ENCODE assay signal across 21 mouse cellular contexts in genomic region chr7:65489195-65489594, GRCm38 (mm10). TPM values are rescaled to one million over a fixed set of nuclear protein-coding genes. Genes with fewer than 3 reads are reported as not detected.
A peak's percentile ranks its signal among the peaks of the same experiment; 100 is the strongest.
DNase-seq lines count a peak whose midpoint lies in the region; ATAC-seq and TF ChIP-seq lines count a peak whose summit lies in the region.
"Had no signal": no experiment of that assay in that cellular context is flagged by ENCODE, and none has a peak within 500 bp of the region (broad histone marks: within the 10 kb centered on the region; RNA-seq: fewer than 3 reads in every experiment).

No protein-coding gene starts in this region.

- peak; percentile 53; the same call in 1 of the 2 replicates for ATAC-seq in hindbrain, embryonic 14.5 days (ENCODE audit: low FRiP score)
- ATAC-seq in hindbrain, embryonic 13.5 days (ENCODE audit: low FRiP score) = no peak
- ATAC-seq in hindbrain, embryonic 16.5 days = peak; percentile 56
- ATAC-seq in hindbrain, embryonic 11.5 days (ENCODE audit: low FRiP score) = no peak
- ATAC-seq in neural tube, embryonic 13.5 days (ENCODE audit: low read depth) = no peak
- ATAC-seq in neural tube, embryonic 15.5 days (ENCODE audit: low FRiP score) = no peak
- ATAC-seq: forebrain, embryonic 14.5 days had no signal

- WGBS in hindbrain, embryonic 14.5 days = 75% methylated on average over 6 of the region's 6 CpGs
- 77% methylated on average over 6 of the region's 6 CpGs for WGBS in hindbrain, embryonic 13.5 days
- WGBS in hindbrain, embryonic 16.5 days = 77% methylated on average over 6 of the region's 6 CpGs
- WGBS in hindbrain, embryonic 11.5 days = 93% methylated on average over 6 of the region's 6 CpGs
- 82% methylated on average over 6 of the region's 6 CpGs for WGBS in neural tube, embryonic 13.5 days
- 78% methylated on average over 6 of the region's 6 CpGs for WGBS in neural tube, embryonic 15.5 days

- H3K27me3 ChIP-seq in hindbrain, embryonic 14.5 days (ENCODE audit: control insufficient read depth, insufficient read depth, low read length) = no peaks in the 10 kb centered on the region
- H3K27me3 ChIP-seq in hindbrain, embryonic 13.5 days = no peaks in the 10 kb centered on the region
- no peaks in the 10 kb centered on the region for H3K27me3 ChIP-seq in hindbrain, embryonic 16.5 days (replicated peaks; ENCODE audit: control insufficient read depth, insufficient read depth, low read length)
- H3K27me3 ChIP-seq in hindbrain, embryonic 11.5 days (ENCODE audit: control insufficient read depth, insufficient read depth, low read length) = no peaks in the 10 kb centered on the region
- H3K27me3 ChIP-seq in neural tube, embryonic 13.5 days = no peaks in the 10 kb centered on the region
- H3K27me3 ChIP-seq in neural tube, embryonic 15.5 days (replicated peaks) = no peaks in the 10 kb centered on the region
- H3K27me3 ChIP-seq: embryonic facial prominence, embryonic 13.5 days; embryonic facial prominence, embryonic 15.5 days; forebrain, embryonic 12.5 days had no signal

- no peak for TF ChIP-seq CTCF in layer of hippocampus, adult 2 months (conservative IDR thresholded peaks at IDR 0.05)

- H3K27ac ChIP-seq in hindbrain, embryonic 14.5 days = peak overlapping the region; percentile 10; the same call in 1 of the 2 replicates
- H3K27ac ChIP-seq in hindbrain, embryonic 13.5 days = no peak overlapping the region
- H3K27ac ChIP-seq in hindbrain, embryonic 16.5 days (ENCODE audit: low read depth, low read length) = no peak overlapping the region
- no peak overlapping the region for H3K27ac ChIP-seq in hindbrain, embryonic 11.5 days (ENCODE audit: low read depth, low read length)
- peak overlapping the region; percentile 66 for H3K27ac ChIP-seq in layer of hippocampus, adult 2 months
- 0 out of 2 replicates have a peak overlapping the region, but pooled peaks have one; percentile 3 for H3K27ac ChIP-seq in neural tube, embryonic 13.5 days (replicated peaks)
- no peak overlapping the region for H3K27ac ChIP-seq in neural tube, embryonic 15.5 days (replicated peaks)
- H3K27ac ChIP-seq: embryonic facial prominence, embryonic 13.5 days; embryonic facial prominence, embryonic 15.5 days; forebrain, embryonic 10.5 days; forebrain, embryonic 12.5 days had no signal

- no peak overlapping the region for H3K4me3 ChIP-seq in hindbrain, embryonic 14.5 days (replicated peaks; ENCODE audit: low read length)
- H3K4me3 ChIP-seq in hindbrain, embryonic 13.5 days = no peak overlapping the region
- H3K4me3 ChIP-seq in hindbrain, embryonic 16.5 days (ENCODE audit: low read length) = no peak overlapping the region
- no peak overlapping the region for H3K4me3 ChIP-seq in hindbrain, embryonic 11.5 days (ENCODE audit: low read depth, low read length)
- no peak overlapping the region for H3K4me3 ChIP-seq in layer of hippocampus, adult 2 months
- H3K4me3 ChIP-seq in neural tube, embryonic 13.5 days = no peak overlapping the region
- no peak overlapping the region for H3K4me3 ChIP-seq in neural tube, embryonic 15.5 days (replicated peaks)
- H3K4me3 ChIP-seq: embryonic facial prominence, embryonic 13.5 days; embryonic facial prominence, embryonic 15.5 days; erythroblast, embryonic 14.5 days; forebrain, embryonic 10.5 days; forebrain, embryonic 12.5 days had no signal

- no peaks in the 10 kb centered on the region for H3K9me3 ChIP-seq in hindbrain, embryonic 14.5 days (ENCODE audit: control insufficient read depth, low read length)
- no peaks in the 10 kb centered on the region for H3K9me3 ChIP-seq in hindbrain, embryonic 13.5 days
- H3K9me3 ChIP-seq in hindbrain, embryonic 16.5 days (ENCODE audit: control insufficient read depth, low read length) = no peaks in the 10 kb centered on the region
- no peaks in the 10 kb centered on the region for H3K9me3 ChIP-seq in hindbrain, embryonic 11.5 days (ENCODE audit: control insufficient read depth, low read length)
- H3K9me3 ChIP-seq in neural tube, embryonic 13.5 days = no peaks in the 10 kb centered on the region
- no peaks in the 10 kb centered on the region for H3K9me3 ChIP-seq in neural tube, embryonic 15.5 days (replicated peaks)
- H3K9me3 ChIP-seq: embryonic facial prominence, embryonic 13.5 days; embryonic facial prominence, embryonic 15.5 days; forebrain, embryonic 10.5 days; forebrain, embryonic 12.5 days had no signal

- no peaks in the 10 kb centered on the region; the same call in 1 of the 2 replicates for H3K36me3 ChIP-seq in hindbrain, embryonic 14.5 days (replicated peaks; ENCODE audit: control insufficient read depth, insufficient read depth)
- no peaks in the 10 kb centered on the region for H3K36me3 ChIP-seq in hindbrain, embryonic 13.5 days
- H3K36me3 ChIP-seq in hindbrain, embryonic 16.5 days (ENCODE audit: control insufficient read depth, insufficient read depth, low read length) = no peaks in the 10 kb centered on the region
- H3K36me3 ChIP-seq in hindbrain, embryonic 11.5 days (ENCODE audit: control insufficient read depth, insufficient read depth, low read length) = no peaks in the 10 kb centered on the region
- no peaks in the 10 kb centered on the region for H3K36me3 ChIP-seq in neural tube, embryonic 13.5 days
- H3K36me3 ChIP-seq in neural tube, embryonic 15.5 days = no peaks in the 10 kb centered on the region
- H3K36me3 ChIP-seq: embryonic facial prominence, embryonic 13.5 days; embryonic facial prominence, embryonic 15.5 days; forebrain, embryonic 10.5 days; forebrain, embryonic 12.5 days had no signal

- no peaks in the 10 kb centered on the region; the same call in 1 of the 2 replicates for H3K4me1 ChIP-seq in hindbrain, embryonic 14.5 days (replicated peaks; ENCODE audit: control insufficient read depth, insufficient read depth, low read length)
- peaks cover 12% of the 10 kb centered on the region for H3K4me1 ChIP-seq in hindbrain, embryonic 13.5 days (replicated peaks)
- H3K4me1 ChIP-seq in hindbrain, embryonic 16.5 days (ENCODE audit: control insufficient read depth, insufficient read depth, low read depth, low read length) = peaks cover 6% of the 10 kb centered on the region; the same call in 1 of the 2 replicates
- H3K4me1 ChIP-seq in hindbrain, embryonic 11.5 days (replicated peaks; ENCODE audit: control insufficient read depth, insufficient read depth, low read length) = no peaks in the 10 kb centered on the region
- H3K4me1 ChIP-seq in neural tube, embryonic 13.5 days (replicated peaks) = peaks cover 8% of the 10 kb centered on the region
- H3K4me1 ChIP-seq in neural tube, embryonic 15.5 days = 0 out of 2 replicates have a peak, but pooled peaks cover 5% of the 10 kb centered on the region

- no peak overlapping the region for H3K4me2 ChIP-seq in hindbrain, embryonic 14.5 days (replicated peaks)
- no peak overlapping the region for H3K4me2 ChIP-seq in hindbrain, embryonic 13.5 days
- no peak overlapping the region for H3K4me2 ChIP-seq in hindbrain, embryonic 16.5 days (ENCODE audit: low read length)
- H3K4me2 ChIP-seq in hindbrain, embryonic 11.5 days (replicated peaks; ENCODE audit: low read depth, low read length) = no peak overlapping the region
- H3K4me2 ChIP-seq in neural tube, embryonic 13.5 days = no peak overlapping the region
- H3K4me2 ChIP-seq in neural tube, embryonic 15.5 days = no peak overlapping the region
- H3K4me2 ChIP-seq: embryonic facial prominence, embryonic 13.5 days; embryonic facial prominence, embryonic 15.5 days; forebrain, embryonic 12.5 days had no signal

- DNase-seq in hindbrain, embryonic 14.5 days (ENCODE audit: low spot score) = peak; percentile 46
- no peak for DNase-seq in hindbrain, embryonic 11.5 days (ENCODE audit: low spot score)
- DNase-seq in layer of hippocampus, adult 2 months (ENCODE audit: low spot score in 2 of 2) = no peak
- no peak for DNase-seq in layer of hippocampus, postnatal 14 days (ENCODE audit: low spot score in 2 of 2)
- DNase-seq: adrenal gland, adult 2 months; adrenal gland, postnatal 10 days; adrenal gland, postnatal 25 days; cerebellum, adult 11 months; cerebellum, adult 8-10 months; embryo, embryonic 11 days had no signal

- H3K9ac ChIP-seq in hindbrain, embryonic 14.5 days = no peak overlapping the region
- H3K9ac ChIP-seq in hindbrain, embryonic 13.5 days = no peak overlapping the region
- no peak overlapping the region for H3K9ac ChIP-seq in hindbrain, embryonic 16.5 days (ENCODE audit: low read depth, low read length)
- no peak overlapping the region for H3K9ac ChIP-seq in hindbrain, embryonic 11.5 days (ENCODE audit: low read depth, low read length)
- H3K9ac ChIP-seq in neural tube, embryonic 13.5 days = no peak overlapping the region
- no peak overlapping the region for H3K9ac ChIP-seq in neural tube, embryonic 15.5 days (replicated peaks)
- H3K9ac ChIP-seq: embryonic facial prominence, embryonic 13.5 days; embryonic facial prominence, embryonic 15.5 days; forebrain, embryonic 12.5 days had no signal

RNA-seq across cellular contexts. Expression of gene Tjp1, which starts 38.4 kb away (rescaled TPM):
- 30.4 and 33.2 TPM in 2 replicates for polyA plus RNA-seq in hindbrain, embryonic 14.5 days (2014; fragmentation: Nextera tagmentation; extraction: Ambion mirVana)
- polyA plus RNA-seq in hindbrain, embryonic 13.5 days (2015; fragmentation: Nextera tagmentation; extraction: Ambion mirVana) = 26.1 and 29.4 TPM in 2 replicates
- 24.5 and 29.1 TPM in 2 replicates for polyA plus RNA-seq in hindbrain, embryonic 16.5 days (2015; fragmentation: Nextera tagmentation; extraction: Ambion mirVana)
- 17.4 and 22.8 TPM in 2 replicates for polyA plus RNA-seq in hindbrain, embryonic 11.5 days (2014; fragmentation: Nextera tagmentation; extraction: Ambion mirVana)
- total RNA-seq in layer of hippocampus, adult 2 months (2021) = 100 to 1,000 TPM; 141 to 174 TPM
- 100 to 1,000 TPM; 126 to 134 TPM for total RNA-seq in layer of hippocampus, postnatal 14 days (2021)
- polyA plus RNA-seq in neural tube, embryonic 13.5 days (2015; fragmentation: Nextera tagmentation; extraction: Ambion mirVana) = 25.2 and 31.2 TPM in 2 replicates
- polyA plus RNA-seq in neural tube, embryonic 15.5 days (2015; fragmentation: Nextera tagmentation; extraction: Ambion mirVana) = 26.3 and 29.7 TPM in 2 replicates
- total RNA-seq: MEL had no signal

Comparison
In these comparisons a context has a peak if more than half of its experiments do, and no peak if none do; other contexts are left out.
1. ATAC-seq: peak in hindbrain, embryonic 14.5 days (single experiment) and hindbrain, embryonic 16.5 days (single experiment); none in hindbrain, embryonic 13.5 days (single experiment), hindbrain, embryonic 11.5 days (single experiment), neural tube, embryonic 13.5 days (single experiment) and neural tube, embryonic 15.5 days (single experiment).
2. H3K27ac ChIP-seq: peak in hindbrain, embryonic 14.5 days (single experiment), layer of hippocampus, adult 2 months (single experiment) and neural tube, embryonic 13.5 days (single experiment); none in hindbrain, embryonic 13.5 days (single experiment), hindbrain, embryonic 16.5 days (single experiment), hindbrain, embryonic 11.5 days (single experiment) and neural tube, embryonic 15.5 days (single experiment).